ENCODE assay signal across 12 mouse cellular contexts in genomic region chrX:155624895-155625294, GRCm38 (mm10). TPM values are rescaled to one million over a fixed set of nuclear protein-coding genes. Genes with fewer than 3 reads are reported as not detected.
A peak's percentile ranks its signal among the peaks of the same experiment; 100 is the strongest.
DNase-seq lines count a peak whose midpoint lies in the region; ATAC-seq and TF ChIP-seq lines count a peak whose summit lies in the region.
"Had no signal": no experiment of that assay in that cellular context is flagged by ENCODE, and none has a peak within 500 bp of the region (broad histone marks: within the 10 kb centered on the region; RNA-seq: fewer than 3 reads in every experiment).

No protein-coding gene starts in this region.

- peaks cover 35% of the 10 kb centered on the region for H3K27me3 ChIP-seq in heart, postnatal 0 days (ENCODE audit: control insufficient read depth, insufficient read depth, low read length)
- no peaks in the 10 kb centered on the region for H3K27me3 ChIP-seq in heart, adult 2 months (ENCODE audit: control insufficient read depth, insufficient read depth, low read length)
- H3K27me3 ChIP-seq in forebrain, embryonic 13.5 days: peaks cover 25% of the 10 kb centered on the region
- H3K27me3 ChIP-seq in limb, embryonic 15.5 days: peaks cover 41% of the 10 kb centered on the region

- 27% methylated on average over 15 of the region's 15 CpGs for WGBS in heart, postnatal 0 days
- WGBS in heart, adult 2 months: 17% methylated on average over 15 of the region's 15 CpGs
- WGBS in forebrain, embryonic 13.5 days: 8% methylated on average over 15 of the region's 15 CpGs
- WGBS in limb, embryonic 15.5 days: 14% methylated on average over 15 of the region's 15 CpGs

- H3K36me3 ChIP-seq in heart, postnatal 0 days (replicated peaks; ENCODE audit: control insufficient read depth, insufficient read depth, low read length): no peaks in the 10 kb centered on the region
- H3K36me3 ChIP-seq in heart, adult 2 months (ENCODE audit: control insufficient read depth, insufficient read depth, low read length): no peaks in the 10 kb centered on the region
- no peaks in the 10 kb centered on the region for H3K36me3 ChIP-seq in ES-E14 (ENCODE audit: control insufficient read depth, insufficient read depth, low read length, poor library complexity, severe bottlenecking)
- H3K36me3 ChIP-seq in forebrain, embryonic 13.5 days (ENCODE audit: poor library complexity, severe bottlenecking): no peaks in the 10 kb centered on the region
- no peaks in the 10 kb centered on the region for H3K36me3 ChIP-seq in limb, embryonic 15.5 days

- no peak for DNase-seq in heart, postnatal 0 days (ENCODE audit: low spot score)
- no peak for DNase-seq in heart, adult 2 months
- DNase-seq in ES-E14 (ENCODE audit: low read depth, low spot score): no peak
- DNase-seq in ovary, postnatal 14 days (ENCODE audit: low spot score): no peak
- no peak for DNase-seq in spleen, postnatal 14 days (ENCODE audit: low spot score in 2 of 2)
- no peak for DNase-seq in thymus, postnatal 36 days

- H3K4me3 ChIP-seq in heart, postnatal 0 days (ENCODE audit: low read depth, low read length): peak overlapping the region; percentile 54
- no peak overlapping the region for H3K4me3 ChIP-seq in heart, adult 2 months
- H3K4me3 ChIP-seq in ES-E14 (ENCODE audit: insufficient read depth in 1 of 2, low read depth in 1 of 2, low read length in 2 of 2, poor library complexity in 1 of 2, severe bottlenecking in 1 of 2): peak overlapping the region; percentile 33 to 69; a peak in 2 of 4 replicates
- H3K4me3 ChIP-seq in forebrain, embryonic 13.5 days: peak overlapping the region; percentile 48
- H3K4me3 ChIP-seq in limb, embryonic 15.5 days: peak overlapping the region; percentile 46

- no peak overlapping the region for H3K27ac ChIP-seq in heart, postnatal 0 days (ENCODE audit: low read depth)
- H3K27ac ChIP-seq in heart, adult 2 months: no peak overlapping the region
- no peak overlapping the region for H3K27ac ChIP-seq in ES-E14 (ENCODE audit: insufficient read depth, low read depth, low read length, poor library complexity, severe bottlenecking)
- H3K27ac ChIP-seq in forebrain, embryonic 13.5 days: no peak overlapping the region
- H3K27ac ChIP-seq in limb, embryonic 15.5 days: no peak overlapping the region

- in situ Hi-C loops in ES-E14 (cut with MboI; ENCODE audit: low sequenced_read_pairs in 2 of 2, unreplicated experiment in 2 of 2): no loop called here

- H3K9ac ChIP-seq in heart, postnatal 0 days (replicated peaks; ENCODE audit: low read depth, low read length): no peak overlapping the region
- H3K9ac ChIP-seq in heart, adult 2 months (ENCODE audit: low read depth, low read length): no peak overlapping the region
- peak overlapping the region; percentile 17; the same call in 1 of the 2 replicates for H3K9ac ChIP-seq in ES-E14 (ENCODE audit: insufficient read depth, low read depth, low read length, poor library complexity, severe bottlenecking)
- no peak overlapping the region for H3K9ac ChIP-seq in forebrain, embryonic 13.5 days
- no peak overlapping the region for H3K9ac ChIP-seq in limb, embryonic 15.5 days

- no peaks in the 10 kb centered on the region for H3K9me3 ChIP-seq in heart, postnatal 0 days (replicated peaks; ENCODE audit: control insufficient read depth, low read length)
- H3K9me3 ChIP-seq in ES-E14 (ENCODE audit: control insufficient read depth, insufficient read depth, low read depth, low read length): no peaks in the 10 kb centered on the region
- H3K9me3 ChIP-seq in forebrain, embryonic 13.5 days (replicated peaks): no peaks in the 10 kb centered on the region
- no peaks in the 10 kb centered on the region for H3K9me3 ChIP-seq in limb, embryonic 15.5 days

- TF ChIP-seq POLR2A in heart, adult 2 months (IDR thresholded peaks at IDR 0.05; ENCODE audit: insufficient read depth, low read depth, low read length): no peak

- no peaks in the 10 kb centered on the region for H3K4me1 ChIP-seq in heart, postnatal 0 days (ENCODE audit: control insufficient read depth, insufficient read depth)
- H3K4me1 ChIP-seq in heart, adult 2 months (ENCODE audit: control insufficient read depth, insufficient read depth, low read length): no peaks in the 10 kb centered on the region
- H3K4me1 ChIP-seq in ES-E14 (ENCODE audit: control insufficient read depth in 2 of 2, insufficient read depth in 2 of 2, low read length in 2 of 2, poor library complexity in 1 of 2): no peaks in the 10 kb centered on the region
- no peaks in the 10 kb centered on the region for H3K4me1 ChIP-seq in forebrain, embryonic 13.5 days
- peaks cover 16% of the 10 kb centered on the region for H3K4me1 ChIP-seq in limb, embryonic 15.5 days

- peak overlapping the region; percentile 92 for H3K4me2 ChIP-seq in heart, postnatal 0 days (ENCODE audit: low read depth, low read length)
- peak overlapping the region; percentile 75 for H3K4me2 ChIP-seq in forebrain, embryonic 13.5 days
- H3K4me2 ChIP-seq in limb, embryonic 15.5 days: peak overlapping the region; percentile 82

- TF ChIP-seq EP300 in heart, postnatal 0 days (IDR thresholded peaks at IDR 0.05; ENCODE audit: low read depth): no peak
- TF ChIP-seq EP300 in heart, adult 2 months (IDR thresholded peaks at IDR 0.05; ENCODE audit: insufficient read depth, low read depth, low read length): no peak

- intact Hi-C loops in heart, adult 2 months (cut with DNase I): no loop called here

- no peaks in the 10 kb centered on the region for H3K79me2 ChIP-seq in heart, adult 2 months (replicated peaks; ENCODE audit: control insufficient read depth, insufficient read depth, low read length)

- no peak for TF ChIP-seq CTCF in heart, postnatal 0 days (IDR thresholded peaks at IDR 0.05; ENCODE audit: low read depth)
- no peak for TF ChIP-seq CTCF in heart, adult 2 months (IDR thresholded peaks at IDR 0.05)

- no peak for ATAC-seq in heart, postnatal 0 days (ENCODE audit: insufficient read depth, low read depth)
- ATAC-seq in forebrain, embryonic 13.5 days: 0 out of 2 replicates have a peak, but pooled peaks have one; percentile 1
- no peak for ATAC-seq in limb, embryonic 15.5 days (ENCODE audit: insufficient number of reproducible peaks, low FRiP score, low TSS enrichment, low read depth)

TF ChIP-seq in ES-E14, 5 proteins besides CTCF, POLR2A, EP300 and RAD21:
- no peak for TF ChIP-seq HCFC1 (IDR thresholded peaks at IDR 0.05; ENCODE audit: borderline replicate concordance, insufficient read depth, low read length)
- no peak for TF ChIP-seq ZNF384 (IDR thresholded peaks at IDR 0.05; ENCODE audit: low read depth, low read length)
- TF ChIP-seq MAFK (IDR thresholded peaks at IDR 0.05; ENCODE audit: insufficient read depth, low read depth, low read length): no peak
- no peak for TF ChIP-seq ZC3H11A (IDR thresholded peaks at IDR 0.05; ENCODE audit: borderline replicate concordance, low read depth, low read length)
- TF ChIP-seq CHD2 (IDR thresholded peaks at IDR 0.05; ENCODE audit: low read depth, low read length): no peak

RNA-seq across cellular contexts. Expression of gene Gm15155, which starts 0.4 kb away (rescaled TPM):
- total RNA-seq in heart, postnatal 0 days (2014; rRNA removed; ENCODE audit: low replicate concordance): not detected in 2 replicates
- not detected in 2 replicates for polyA plus RNA-seq in heart, postnatal 0 days (2015; fragmentation: Nextera tagmentation; extraction: Ambion mirVana)
- total RNA-seq in heart, adult 2 months (2021): not detected
- polyA plus RNA-seq in heart, adult 2 months (2012; rRNA removed): not detected in 2 replicates
- total RNA-seq in ES-E14 (2012; rRNA removed): not detected in 2 replicates
- not detected in 2 replicates for polyA plus RNA-seq in forebrain, embryonic 13.5 days (2015; fragmentation: Nextera tagmentation; extraction: Ambion mirVana)
- polyA plus RNA-seq in limb, embryonic 15.5 days (2015; fragmentation: Nextera tagmentation; extraction: Ambion mirVana): not detected in 2 replicates
- total RNA-seq: adrenal gland, postnatal 4 days; gastrocnemius, adult 8-10 months; liver, adult 2 months had no signal
- polyA plus RNA-seq: liver, adult 2 months; small intestine, adult 2 months had no signal

RNA-seq across cellular contexts. Expression of gene Ptchd1, which starts 1.3 kb away (rescaled TPM):
- total RNA-seq in heart, postnatal 0 days (2014; rRNA removed; ENCODE audit: low replicate concordance): 0.35 and 3.1 TPM in 2 replicates
- 0.19 and 0.34 TPM in 2 replicates for polyA plus RNA-seq in heart, postnatal 0 days (2015; fragmentation: Nextera tagmentation; extraction: Ambion mirVana)
- under 1 TPM in 1 of 2 experiments, not detected in 1; 0.26 TPM for total RNA-seq in heart, adult 2 months (2021)
- polyA plus RNA-seq in heart, adult 2 months (2012; rRNA removed): 0.04 and 0.23 TPM in 2 replicates
- total RNA-seq in ES-E14 (2012; rRNA removed): 0.67 and 0.69 TPM in 2 replicates
- 1.4 and 1.6 TPM in 2 replicates for polyA plus RNA-seq in forebrain, embryonic 13.5 days (2015; fragmentation: Nextera tagmentation; extraction: Ambion mirVana)
- polyA plus RNA-seq in limb, embryonic 15.5 days (2015; fragmentation: Nextera tagmentation; extraction: Ambion mirVana): 1.3 TPM in 2 replicates
- total RNA-seq: liver, adult 2 months had no signal
- polyA plus RNA-seq: liver, adult 2 months; small intestine, adult 2 months had no signal
